Mouse (Mus musculus): ENCODE data around the gene Stard9.

- no peak for TF ChIP-seq CTCF (conservative IDR thresholded peaks at IDR 0.05; ENCODE audit: low read length)
- no peak for TF ChIP-seq NANOG (IDR thresholded peaks at IDR 0.05; ENCODE audit: borderline replicate concordance, low read length)
- TF ChIP-seq POU5F1 (IDR thresholded peaks at IDR 0.05; ENCODE audit: borderline replicate concordance, low read length), result no peak
Observed at GRCm38 (mm10) chr2:120654693-120655092, 25.8 kb downstream of the Stard9 start.
